Mouse (Mus musculus): ENCODE measurements around the gene Kbtbd4. TPM values are rescaled to one million over a fixed set of nuclear protein-coding genes. Genes with fewer than 3 reads are reported as not detected.

Gene Kbtbd4
- polyA plus RNA-seq (2017; shearing (Covaris generic)): 41.9 TPM

GRCm38 (mm10) chr2:90904076-90904855, at the start of gene Kbtbd4, which contains the start of gene Ndufs3:
TSS of gene Kbtbd4 (plus strand) at chr2:90904740.
TSS of gene Ndufs3 (minus strand) at chr2:90904827.

GRCm38 (mm10) chr2:90885218-90886041, 19.1 kb upstream of the Kbtbd4 start, which contains the start of gene C1qtnf4:
TSS of gene C1qtnf4 (plus strand) at chr2:90885860.

GRCm38 (mm10) chr2:90940233-90941229, 36.0 kb downstream of the Kbtbd4 start, which contains the start of gene Celf1:
TSS of gene Celf1 (plus strand) at chr2:90940382.

Other genes starting within 250 kb of the Kbtbd4 start
- 51.8 TPM for gene Nup160, start 227.5 kb upstream of the Kbtbd4 start, polyA plus RNA-seq (2017; shearing (Covaris generic))
- 198 TPM for gene Fnbp4, start 159.4 kb upstream of the Kbtbd4 start, polyA plus RNA-seq (2017; shearing (Covaris generic))
- not detected for gene Agbl2, start 122.0 kb upstream of the Kbtbd4 start, polyA plus RNA-seq (2017; shearing (Covaris generic))
- 138 TPM for gene Mtch2, start 57.6 kb upstream of the Kbtbd4 start, polyA plus RNA-seq (2017; shearing (Covaris generic))
- gene C1qtnf4, start 18.9 kb upstream of the Kbtbd4 start, polyA plus RNA-seq (2017; shearing (Covaris generic)): 3.0 TPM
- gene Ndufs3, start 87 bp downstream of the Kbtbd4 start, polyA plus RNA-seq (2017; shearing (Covaris generic)): 163 TPM
- gene Celf1, start 35.6 kb downstream of the Kbtbd4 start, polyA plus RNA-seq (2017; shearing (Covaris generic)): 115 TPM
- gene Rapsn, start 130.9 kb downstream of the Kbtbd4 start, polyA plus RNA-seq (2017; shearing (Covaris generic)): 4.2 TPM
- 282 TPM for gene Psmc3, start 149.3 kb downstream of the Kbtbd4 start, polyA plus RNA-seq (2017; shearing (Covaris generic))
- 39.2 TPM for gene Slc39a13, start 165.7 kb downstream of the Kbtbd4 start, polyA plus RNA-seq (2017; shearing (Covaris generic))
- gene Spi1, start 177.7 kb downstream of the Kbtbd4 start, polyA plus RNA-seq (2017; shearing (Covaris generic)): 1.4 TPM
- gene Mybpc3, start 213.4 kb downstream of the Kbtbd4 start, polyA plus RNA-seq (2017; shearing (Covaris generic)): not detected

All from CD4-positive, CD25-positive, alpha-beta regulatory T cell (primary cell).